Mouse (Mus musculus) embryonic fibroblast, embryonic 13.5 days (primary cell): ENCODE data around the gene 1700021F05Rik.

ENCODE experiments used
- CTCF ChIP-seq: IDR thresholded peaks from 2 replicates; pipeline ENCODE4 v1.5.1; 2011; ENCODE audit warnings: mild to moderate bottlenecking, control low read depth, low read length, moderate library complexity, borderline replicate concordance; ENCODE audit not compliant: insufficient read depth
- POLR2A ChIP-seq: IDR thresholded peaks from 2 replicates; pipeline ENCODE4 v1.6.1; 2011; ENCODE audit warnings: low read depth, mild to moderate bottlenecking, control low read depth, low read length, moderate library complexity

GRCm38 (mm10) chr10:43549411-43549810 lies 8.6 kb upstream of the 1700021F05Rik start:
- TF ChIP-seq CTCF (no peak), POLR2A (no peak)
